Mouse (Mus musculus) forelimb bud, embryonic 11.5 days (tissue): ENCODE measurements around the gene Usp5.

Experiments
- DNase-seq: peaks from one replicate; pipeline ENCODE4 v3.0.0-alpha.2; 2012; ENCODE audit warnings: low read depth, low spot score

Gene Usp5

DNA sequence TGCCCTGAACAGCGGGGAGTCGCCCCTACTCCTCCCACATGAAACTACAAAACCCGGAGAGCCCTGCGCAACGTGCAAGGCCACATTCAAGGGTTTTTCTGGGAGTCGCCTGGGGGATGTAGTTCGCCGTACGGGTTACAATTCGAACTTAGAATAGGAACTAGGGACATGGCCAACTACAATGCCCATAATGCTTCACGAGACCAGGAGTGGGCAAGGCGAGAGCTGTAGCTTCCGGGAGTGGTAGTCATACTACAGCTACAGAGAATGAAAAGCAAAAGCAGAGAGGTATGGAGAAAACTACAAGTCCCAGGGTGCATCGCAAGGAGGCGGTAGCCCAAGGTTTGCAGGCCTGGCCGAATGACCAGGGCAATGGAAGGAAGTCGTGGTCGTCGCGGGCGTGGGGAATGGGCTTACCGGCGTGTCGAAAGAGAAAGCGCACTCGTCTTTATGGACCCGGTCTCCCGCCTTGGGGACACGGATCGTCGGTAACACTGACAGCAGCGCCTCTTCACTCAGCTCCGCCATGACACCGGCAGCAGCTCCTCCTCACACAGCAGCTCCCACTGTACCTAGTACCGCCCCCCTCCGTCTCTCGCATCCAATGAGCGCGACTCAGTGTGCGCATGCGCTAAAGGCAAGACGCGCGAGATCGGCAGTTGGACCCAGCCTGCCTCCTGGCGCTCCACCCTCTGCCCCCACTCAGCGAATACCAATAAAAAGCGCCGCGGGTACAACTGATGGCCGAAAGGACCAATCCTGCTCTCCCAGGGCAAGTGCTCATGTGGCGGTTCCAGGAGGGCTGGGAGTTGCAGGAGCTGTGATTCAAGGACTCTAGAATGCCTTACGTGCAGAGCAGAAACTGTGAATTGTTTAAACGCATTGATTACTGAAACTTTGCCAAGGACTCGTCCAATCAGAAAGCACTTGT lies at the start of gene Usp5, which contains the start of gene Cdca3:
Usp5 (minus strand) TSS at position 617 of the 931 bp plus-strand sequence.
Cdca3 (plus strand) TSS at position 680 of the 931 bp plus-strand sequence.
- DNase-seq: peak; percentile 99

DNA sequence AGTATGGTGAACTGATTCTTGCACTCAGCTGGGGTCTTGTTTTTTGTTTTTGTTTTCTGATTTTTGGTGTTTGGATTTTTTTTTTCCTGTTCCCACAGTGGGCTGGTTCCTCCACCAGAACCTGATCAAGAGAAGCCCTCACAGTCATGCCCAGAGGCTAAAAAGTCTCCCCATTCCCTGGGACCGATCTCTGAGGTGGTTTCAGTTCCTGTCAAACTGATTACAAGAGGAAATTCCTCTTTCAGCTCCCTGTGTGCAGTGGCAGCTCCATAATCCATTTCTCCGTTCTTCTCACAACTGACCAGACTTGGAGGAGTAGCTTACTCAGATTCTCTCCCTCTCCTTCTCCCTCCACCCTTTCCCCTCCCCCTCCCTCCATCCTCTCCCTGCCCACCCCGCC lies 45.1 kb upstream of the Usp5 start:
- DNase-seq: no peak

DNA sequence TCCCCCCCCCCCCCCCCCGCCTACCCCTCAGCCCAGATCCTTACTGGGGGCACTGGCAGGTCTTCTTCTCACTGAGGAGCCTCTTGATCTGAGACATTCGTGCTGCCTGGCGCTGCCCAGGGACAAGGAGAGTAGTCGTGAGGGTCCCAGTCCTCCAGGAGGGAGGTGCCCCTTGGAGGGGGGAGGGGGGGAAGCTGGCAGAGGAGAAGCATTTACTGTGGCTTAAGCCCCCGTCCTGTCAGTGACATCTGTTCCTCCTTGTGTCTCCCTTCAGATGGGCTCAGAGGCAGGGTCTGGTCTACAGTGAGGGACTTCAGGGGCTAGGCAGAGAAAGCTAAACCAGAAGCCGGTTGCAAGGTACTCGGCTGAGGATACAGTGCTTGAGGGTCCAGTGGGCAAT lies 37.3 kb upstream of the Usp5 start:
- DNase-seq: no peak

DNA sequence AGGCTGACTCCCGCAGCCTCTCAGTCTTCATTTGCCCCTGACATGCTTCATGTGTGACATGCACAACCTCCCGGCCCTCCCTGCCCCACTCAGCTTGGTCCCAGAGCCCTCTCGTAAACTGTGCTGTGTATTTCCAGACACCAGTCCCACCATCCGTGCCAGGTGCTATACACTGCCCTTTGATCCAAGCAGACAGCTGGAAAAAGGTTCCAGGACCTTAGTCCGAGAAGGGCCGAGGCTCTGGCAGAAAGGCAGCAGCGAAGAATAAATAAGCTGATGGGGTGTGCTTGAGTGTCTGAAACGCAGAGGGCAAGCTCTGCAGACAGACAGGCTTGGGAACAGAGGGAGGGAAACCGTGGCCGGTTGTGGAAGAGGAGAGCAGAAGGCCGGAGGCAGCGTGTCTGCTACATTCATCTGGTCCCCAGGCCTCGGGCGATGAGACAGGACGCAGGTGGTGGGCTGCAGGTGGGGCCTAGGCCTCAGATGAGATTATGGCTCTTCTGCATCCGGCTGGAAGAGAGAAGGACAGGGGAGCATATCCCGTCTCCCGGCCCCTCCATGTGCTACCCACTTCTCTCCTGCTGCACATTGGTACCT lies 36.6 kb upstream of the Usp5 start:
- no peak for DNase-seq

DNA sequence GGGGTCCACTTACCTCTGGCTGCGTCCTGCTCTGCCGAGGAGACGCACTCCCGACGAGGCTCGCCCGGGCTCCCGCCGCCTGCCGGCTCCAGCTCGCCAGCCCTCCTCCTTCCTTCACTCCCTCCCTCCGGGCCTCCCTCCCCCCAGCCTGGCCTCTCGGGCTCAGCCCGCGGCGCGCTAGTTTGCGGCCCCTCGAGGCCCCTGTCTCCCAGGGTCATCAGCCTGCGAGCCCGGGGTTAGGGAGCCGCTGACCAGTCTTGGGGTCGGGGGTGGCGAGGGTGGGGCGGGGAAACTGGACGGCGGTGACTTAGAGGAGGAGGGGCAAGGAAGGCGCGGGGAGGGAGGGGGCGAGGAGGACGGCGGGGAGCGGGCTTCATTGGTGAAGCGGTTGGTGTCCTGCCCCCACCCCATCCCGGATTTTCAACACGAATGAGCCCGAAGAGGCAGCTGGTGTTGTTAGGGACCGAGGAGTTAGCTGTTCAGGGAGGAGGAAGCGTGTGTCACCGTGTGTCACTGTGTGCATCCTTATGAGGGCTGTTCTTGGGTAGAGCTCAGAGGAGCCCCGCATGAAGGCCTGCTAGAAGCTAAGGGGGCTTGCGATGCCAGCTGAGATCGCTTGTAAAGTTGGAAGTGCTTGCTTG lies 34.5 kb upstream of the Usp5 start, which contains the start of gene Gpr162:
Gpr162 (minus strand) TSS at position 326 of the 641 bp plus-strand sequence.
- DNase-seq: no peak

DNA sequence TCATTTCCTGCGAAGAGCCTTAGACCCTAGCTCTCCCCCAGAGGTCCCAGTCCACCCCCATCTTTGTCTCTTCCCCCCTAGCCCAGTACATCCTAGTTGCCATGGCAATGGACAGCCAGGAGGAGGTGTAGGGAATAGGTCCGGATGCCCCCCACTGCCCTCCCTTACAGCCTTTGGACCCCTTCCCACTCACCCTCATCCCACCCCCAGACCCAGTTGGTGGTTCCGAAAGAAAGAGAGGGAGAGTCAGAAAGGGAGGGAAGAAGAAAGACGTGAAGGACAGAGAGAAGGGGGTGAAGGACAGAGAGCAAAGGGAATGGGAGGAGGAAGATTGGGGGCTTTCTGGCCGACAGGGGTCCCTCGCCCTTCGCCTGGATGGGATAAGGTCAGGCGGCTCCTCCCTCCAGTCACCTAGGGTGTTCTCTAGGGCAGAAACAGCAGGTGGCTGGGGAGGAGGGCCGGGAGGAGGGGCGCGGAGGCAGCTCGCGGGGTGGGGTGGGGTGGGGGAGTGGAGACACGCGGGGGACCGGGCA lies 33.9 kb upstream of the Usp5 start:
- no peak for DNase-seq

DNA sequence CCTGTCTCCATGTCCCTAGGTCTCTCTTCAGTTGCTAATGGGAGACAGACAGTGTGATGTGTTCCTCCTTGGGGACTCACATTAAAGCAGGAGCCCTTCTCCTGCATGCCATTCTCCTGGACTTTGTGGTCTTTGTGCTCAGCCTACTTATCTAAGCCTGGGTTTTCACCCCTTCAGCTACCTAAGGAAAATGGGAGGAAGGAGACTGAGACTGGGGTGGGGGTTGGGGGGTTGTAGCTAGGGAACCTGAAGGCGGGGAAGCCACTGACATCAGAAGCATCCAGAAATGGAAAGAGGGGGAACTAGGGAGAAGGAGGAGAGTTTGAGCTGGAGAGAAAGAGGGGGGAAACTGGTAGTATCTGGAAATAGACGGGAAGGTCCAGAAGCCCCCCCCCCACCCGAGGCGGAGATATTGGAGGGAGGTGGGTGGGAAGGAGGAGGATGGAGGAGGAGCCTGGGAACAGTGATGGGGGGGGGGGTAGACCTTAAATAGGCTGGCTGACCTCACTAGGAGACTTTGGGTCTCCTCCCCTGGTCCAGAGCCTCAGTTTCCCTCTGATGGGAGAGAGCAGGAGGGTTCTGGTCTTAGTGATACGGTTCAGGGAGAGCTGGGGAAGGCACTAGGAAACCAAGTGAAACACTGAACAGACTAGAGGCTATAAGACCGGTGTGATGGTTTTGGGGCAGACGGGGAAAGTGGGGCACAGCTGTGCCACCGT lies 33.3 kb upstream of the Usp5 start:
- DNase-seq: no peak

DNA sequence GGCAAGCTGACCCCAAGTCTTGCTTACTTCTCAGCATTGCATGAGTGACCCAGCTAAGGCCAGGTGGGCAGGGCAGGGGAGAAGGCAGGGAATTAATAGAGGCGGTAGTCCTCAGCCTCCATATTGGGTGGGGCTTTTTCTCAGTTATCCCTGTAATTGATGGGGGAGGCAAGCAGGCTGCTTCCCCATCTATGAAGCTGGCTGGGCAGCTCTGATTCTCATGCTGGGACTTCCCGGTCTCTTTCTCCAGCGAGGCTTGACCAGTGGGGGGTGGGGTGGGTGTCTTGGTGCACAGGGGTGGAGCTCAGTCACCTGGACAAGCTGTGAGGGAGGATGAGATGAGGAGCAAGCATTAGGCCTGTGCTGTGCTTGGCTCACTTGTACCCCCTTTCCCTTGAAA lies 32.5 kb upstream of the Usp5 start:
- DNase-seq: no peak

DNA sequence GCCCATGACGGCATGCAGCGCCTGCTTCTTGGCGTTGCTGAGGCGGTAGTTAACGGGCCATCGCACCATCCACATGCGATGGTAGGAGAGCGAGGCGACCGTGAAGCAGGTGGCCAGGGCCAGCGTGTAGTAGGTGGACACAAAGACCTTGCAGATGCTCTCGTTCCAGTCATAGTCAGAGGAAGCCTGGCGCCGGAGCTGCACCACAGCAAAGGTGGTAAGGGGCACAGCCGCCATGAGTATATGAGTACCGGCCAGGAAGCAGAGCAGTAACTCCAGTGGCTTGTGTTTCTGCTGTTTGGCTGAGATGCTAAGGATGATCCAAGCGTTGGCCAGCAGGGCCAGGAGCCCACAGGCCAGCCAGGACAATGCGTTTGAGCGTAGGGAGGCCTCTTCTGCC lies 32.0 kb upstream of the Usp5 start:
- no peak for DNase-seq

DNA sequence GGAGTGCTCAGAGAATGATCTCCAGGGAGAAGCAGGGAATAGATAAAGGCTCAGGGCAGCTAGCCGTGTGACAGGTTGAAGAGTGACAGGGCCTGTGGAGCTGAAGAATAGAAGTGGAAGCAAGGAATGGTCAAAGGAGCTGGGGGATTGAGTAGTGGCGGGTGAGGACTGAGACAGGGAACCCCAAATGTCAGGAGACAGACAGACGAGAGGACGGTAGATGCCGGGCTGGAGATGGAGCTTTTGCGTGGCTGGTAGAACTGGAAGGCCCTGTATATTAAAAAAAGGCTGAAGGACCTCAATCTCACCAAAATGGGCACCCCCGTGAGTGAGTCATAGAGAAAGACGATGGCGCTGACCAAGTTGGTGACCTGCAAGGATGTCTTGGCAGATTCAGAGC lies 31.2 kb upstream of the Usp5 start:
- no peak for DNase-seq

DNA sequence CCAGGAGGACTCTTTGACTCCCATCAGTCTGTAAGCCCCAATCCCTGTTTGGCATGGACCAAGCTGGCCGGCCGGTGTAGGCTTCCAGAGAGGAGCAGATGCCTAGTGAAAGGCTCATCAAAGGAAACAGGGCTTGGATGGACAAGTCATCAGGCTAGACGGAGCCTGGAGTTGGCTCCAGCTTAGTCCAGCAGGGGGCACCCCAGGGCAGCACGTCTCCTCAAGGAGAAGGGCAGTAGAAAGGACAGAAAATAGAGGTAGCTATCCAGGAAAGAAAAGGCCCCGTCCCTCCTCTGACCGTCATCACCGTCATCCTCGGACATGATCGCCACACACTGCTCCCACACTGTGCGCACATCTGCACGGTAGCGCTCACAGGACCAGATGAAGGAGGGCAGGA lies 30.4 kb upstream of the Usp5 start:
- peak; percentile 79 for DNase-seq

DNA sequence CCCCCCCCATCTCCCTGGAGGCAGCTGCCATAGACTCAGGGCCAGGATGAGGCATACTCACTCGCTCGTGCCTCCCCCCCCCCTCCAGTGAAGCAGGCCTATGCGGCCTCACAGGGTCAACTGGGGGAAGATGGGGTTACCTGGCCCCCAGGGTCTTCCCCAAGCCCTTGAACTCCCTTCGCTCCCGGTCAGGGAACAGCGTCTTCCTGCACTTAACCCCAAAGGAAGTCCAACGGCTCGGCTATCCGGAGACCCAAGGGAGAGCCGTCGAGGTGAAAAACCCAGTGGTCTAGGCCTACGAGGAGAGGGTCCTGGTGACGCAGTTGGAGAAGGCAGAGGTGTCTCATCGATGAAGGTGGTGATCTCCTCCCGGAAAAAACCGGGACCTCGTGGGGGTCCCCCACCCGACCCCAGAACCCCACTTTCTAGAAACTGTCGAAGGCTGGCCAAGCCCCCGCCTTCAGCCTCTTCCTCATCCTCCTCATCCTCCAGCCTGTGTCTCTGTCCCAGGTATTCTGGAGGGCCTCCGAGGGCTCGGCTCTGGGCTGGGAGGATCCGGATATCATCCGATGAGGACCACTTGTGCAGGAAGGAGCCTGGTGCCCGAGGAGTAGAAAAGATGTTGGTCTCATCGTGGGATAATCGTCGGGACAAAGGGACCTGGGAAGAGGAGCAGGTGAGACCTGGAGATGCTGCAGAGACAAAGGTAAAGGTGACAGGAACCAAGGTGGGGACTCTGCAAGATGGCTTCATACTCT lies 29.5 kb upstream of the Usp5 start:
- DNase-seq: no peak

DNA sequence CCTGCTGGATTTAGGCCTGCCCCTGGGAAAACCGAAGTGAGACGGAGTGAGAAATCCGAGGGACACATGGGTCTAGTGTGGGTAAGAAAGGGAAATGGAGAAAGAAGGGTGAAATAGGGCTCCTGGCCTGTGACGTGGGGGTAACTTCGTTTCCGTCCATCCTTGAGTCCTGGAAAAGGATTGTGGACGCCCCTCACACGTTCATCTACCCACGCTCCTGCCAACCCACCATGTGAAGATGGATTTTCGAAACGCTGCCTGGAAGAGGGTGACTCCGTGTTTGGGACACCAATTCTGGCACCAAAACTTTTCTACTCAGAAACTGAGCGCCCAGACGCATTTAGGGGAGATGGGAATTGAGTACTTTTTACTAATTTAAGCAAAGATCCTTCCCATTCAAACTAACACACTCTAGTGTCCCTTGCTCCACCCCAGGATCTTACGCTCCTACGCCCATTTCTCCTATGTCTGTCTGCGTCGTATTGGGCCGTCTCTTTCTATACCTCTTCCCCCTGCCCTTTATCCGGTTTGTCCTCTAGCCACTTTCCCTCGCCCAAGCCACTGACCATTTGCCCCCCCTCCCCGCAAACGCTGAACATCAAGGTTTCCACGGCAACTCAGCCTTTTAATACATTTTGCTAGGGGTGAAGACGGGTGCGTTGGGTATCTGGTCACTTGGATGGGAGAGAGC lies 28.7 kb upstream of the Usp5 start:
- no peak for DNase-seq

DNA sequence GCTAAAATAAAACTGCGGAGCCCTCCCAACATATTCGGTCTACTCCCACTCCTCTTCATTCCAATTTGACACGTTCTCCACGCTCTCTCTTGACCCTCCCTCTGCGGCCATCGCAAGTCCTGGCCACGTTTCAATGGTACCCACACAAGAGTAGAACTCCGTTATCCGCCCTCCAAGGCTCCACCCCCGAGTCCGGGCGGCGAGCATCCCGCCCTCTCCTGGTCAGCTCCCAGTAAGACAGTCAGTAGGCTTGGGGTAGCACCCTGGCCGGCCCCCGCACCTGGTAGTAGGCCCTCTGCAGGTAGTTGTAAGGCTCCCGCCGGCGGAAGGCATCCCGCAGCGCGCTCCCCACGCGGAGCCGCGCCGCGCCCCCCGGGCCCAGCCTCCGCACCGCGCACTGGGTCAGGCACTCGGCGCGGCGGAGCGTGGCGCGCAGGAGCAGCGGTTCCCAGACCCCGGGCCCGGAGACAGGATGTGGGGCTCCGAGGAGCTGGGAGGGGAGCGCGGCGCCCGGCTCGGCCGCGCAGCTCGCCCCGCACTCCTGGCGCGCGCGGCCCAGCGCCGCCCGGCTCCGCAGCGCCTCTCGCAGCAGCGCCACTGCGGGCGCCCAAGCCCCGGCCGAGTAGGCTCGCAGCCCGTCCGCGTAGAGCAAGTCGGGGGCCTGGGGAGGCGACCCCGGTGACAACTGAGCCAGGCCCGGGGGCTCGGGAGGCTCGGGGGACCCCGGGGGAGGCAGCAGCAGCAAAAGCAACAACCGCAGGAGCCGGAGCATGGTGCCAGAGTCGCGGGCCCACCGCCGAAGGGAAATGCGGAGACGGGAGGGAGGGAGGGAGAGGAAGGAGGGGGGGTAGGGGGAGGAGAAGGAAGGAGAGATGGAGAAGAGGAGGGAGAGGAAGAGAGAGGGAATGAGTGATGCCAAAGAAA lies 27.9 kb upstream of the Usp5 start, which contains the start of gene P3h3:
P3h3 (minus strand) TSS at position 837 of the 924 bp plus-strand sequence.
- DNase-seq: peak; percentile 92

DNA sequence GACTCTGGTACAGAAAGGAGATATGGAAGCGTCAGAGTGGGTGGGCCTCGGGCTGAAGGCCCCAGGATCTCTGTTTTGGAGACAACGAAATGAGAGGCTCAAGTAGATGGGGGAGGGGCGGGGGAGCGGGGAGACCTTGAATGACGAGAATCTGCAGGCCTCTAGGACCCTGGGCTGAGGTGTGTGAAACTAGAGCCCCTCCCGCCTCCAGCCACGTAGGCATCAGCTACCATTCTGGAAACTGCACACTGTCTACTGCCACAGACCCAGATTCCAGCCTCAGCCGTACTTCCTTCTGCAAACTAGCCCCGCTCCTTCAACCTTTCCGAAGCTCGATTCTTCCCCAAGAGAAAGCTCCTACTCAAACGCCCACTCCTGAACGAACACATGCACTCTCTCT lies 27.0 kb upstream of the Usp5 start:
- DNase-seq: peak; percentile 75

DNA sequence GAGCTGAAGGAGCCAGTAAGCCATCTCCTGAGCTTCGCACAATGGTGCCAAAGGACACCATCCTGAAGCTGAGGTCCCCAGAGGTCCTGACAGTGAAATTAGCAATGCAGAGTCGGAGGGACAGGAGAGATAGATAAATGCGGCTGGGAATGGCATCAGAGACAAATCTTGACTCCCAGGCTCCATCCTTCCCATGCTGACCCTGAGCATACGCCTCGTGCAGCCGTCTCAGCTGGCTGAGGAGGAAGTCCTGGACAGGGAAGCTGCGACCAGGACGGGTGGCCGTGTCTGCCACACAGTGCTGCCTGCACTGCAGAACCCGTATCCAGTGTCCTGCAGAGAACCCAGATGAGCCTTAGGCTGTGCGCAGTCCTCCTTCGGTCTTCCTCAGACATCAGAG lies 25.4 kb upstream of the Usp5 start:
- DNase-seq: no peak

DNA sequence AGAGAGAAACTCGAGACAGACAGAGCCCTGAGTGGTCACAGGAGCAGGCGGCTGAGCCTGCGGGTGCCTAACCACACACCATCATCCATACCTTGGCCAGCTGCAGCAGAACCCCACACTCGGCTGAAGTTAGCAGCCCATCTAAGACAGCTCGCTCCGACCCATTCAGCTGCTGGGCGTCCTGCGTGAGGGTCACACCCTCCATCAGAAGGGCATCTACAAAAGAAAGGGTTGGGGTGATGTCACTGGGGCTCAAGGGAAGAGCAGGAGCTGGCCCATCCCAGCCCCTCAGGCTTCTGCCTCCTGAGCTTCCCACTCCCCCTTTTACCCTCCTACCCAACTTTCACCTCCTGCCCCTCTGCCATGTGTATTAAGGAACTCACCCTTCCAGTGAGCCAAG lies 21.3 kb upstream of the Usp5 start:
- DNase-seq: no peak

DNA sequence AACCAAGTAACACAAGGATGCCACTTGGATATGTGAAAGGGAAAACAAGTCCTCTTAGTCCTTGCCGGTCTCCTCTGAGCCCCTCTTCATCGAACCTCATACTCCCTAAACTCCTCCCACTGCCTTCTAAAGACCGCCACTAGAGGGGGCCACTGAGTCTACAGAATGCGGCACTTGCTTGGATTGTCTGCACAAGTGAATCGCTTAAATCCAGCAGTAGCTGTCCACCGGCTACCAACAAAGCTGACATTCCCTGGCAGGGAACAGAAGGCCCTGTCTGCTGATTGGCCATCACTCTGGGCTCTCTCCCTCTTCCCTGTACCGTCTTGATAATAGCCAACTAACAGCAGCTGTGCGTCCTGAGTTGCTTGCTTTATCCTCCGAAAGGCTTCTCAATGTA lies 18.0 kb upstream of the Usp5 start:
- peak; percentile 95 for DNase-seq
